Mouse (Mus musculus) bone marrow, adult 2 months (tissue): ENCODE measurements around the gene Wdr89. TPM values are rescaled to one million over a fixed set of nuclear protein-coding genes. Genes with fewer than 3 reads are reported as not detected.
"Not testable (repeated sequence)": the region's sequence is repeated elsewhere in the genome, so short reads cannot be mapped to it uniquely, and the experiment has no call there.

Experiments
- H3K27ac ChIP-seq: fragments of 200-500 bp; 2 replicates; pipeline ENCODE4 v1.5.1; 2012; ENCODE audit warnings: low read depth, mild to moderate bottlenecking, control low read depth, inconsistent platforms, low read length; ENCODE audit not compliant: control insufficient read depth, poor library complexity, insufficient read depth
- H3K4me1 ChIP-seq: fragments of 200-500 bp; 2 replicates; pipeline ENCODE4 v1.6.1; 2011; ENCODE audit warnings: low read length; ENCODE audit not compliant: control insufficient read depth, insufficient read depth
- H3K4me3 ChIP-seq: fragments of 200-500 bp; replicated peaks from 2 replicates; pipeline ENCODE3; 2011; ENCODE audit warnings: mild to moderate bottlenecking, low read depth, low read length, control low read depth; ENCODE audit not compliant: control insufficient read depth
- CTCF ChIP-seq: fragments of 200-500 bp; IDR thresholded peaks from 2 replicates; pipeline ENCODE4 v1.5.1; 2011; ENCODE audit warnings: low read length, control low read depth; ENCODE audit not compliant: control insufficient read depth, insufficient read depth
- POLR2A ChIP-seq: fragments of 200-500 bp; IDR thresholded peaks from 2 replicates; pipeline ENCODE4 v1.6.1; 2011; ENCODE audit warnings: low read depth, mild to moderate bottlenecking, control low read depth, low read length, borderline replicate concordance; ENCODE audit not compliant: control insufficient read depth
- WGBS: fragments of 180-500 bp; shearing (Covaris S2); methylation state at CpG from one replicate; pipeline ENCODE4 v1.1.7; 2018; 5-methylcytosine and 5-hydroxymethylcytosine counted together
- polyA plus RNA-seq: library from polyadenylated mRNA; stranded (reverse); fragments of >200 nt; gene quantifications from 2 replicates; pipeline ENCODE4 v1.2.4, GENCODE M21; 2011; ENCODE audit warnings: low replicate concordance; ENCODE audit not compliant: missing spikeins, insufficient read depth, insufficient read length

The Wdr89 gene
- polyA plus RNA-seq, 1 experiment: 67.4 TPM

DNA sequence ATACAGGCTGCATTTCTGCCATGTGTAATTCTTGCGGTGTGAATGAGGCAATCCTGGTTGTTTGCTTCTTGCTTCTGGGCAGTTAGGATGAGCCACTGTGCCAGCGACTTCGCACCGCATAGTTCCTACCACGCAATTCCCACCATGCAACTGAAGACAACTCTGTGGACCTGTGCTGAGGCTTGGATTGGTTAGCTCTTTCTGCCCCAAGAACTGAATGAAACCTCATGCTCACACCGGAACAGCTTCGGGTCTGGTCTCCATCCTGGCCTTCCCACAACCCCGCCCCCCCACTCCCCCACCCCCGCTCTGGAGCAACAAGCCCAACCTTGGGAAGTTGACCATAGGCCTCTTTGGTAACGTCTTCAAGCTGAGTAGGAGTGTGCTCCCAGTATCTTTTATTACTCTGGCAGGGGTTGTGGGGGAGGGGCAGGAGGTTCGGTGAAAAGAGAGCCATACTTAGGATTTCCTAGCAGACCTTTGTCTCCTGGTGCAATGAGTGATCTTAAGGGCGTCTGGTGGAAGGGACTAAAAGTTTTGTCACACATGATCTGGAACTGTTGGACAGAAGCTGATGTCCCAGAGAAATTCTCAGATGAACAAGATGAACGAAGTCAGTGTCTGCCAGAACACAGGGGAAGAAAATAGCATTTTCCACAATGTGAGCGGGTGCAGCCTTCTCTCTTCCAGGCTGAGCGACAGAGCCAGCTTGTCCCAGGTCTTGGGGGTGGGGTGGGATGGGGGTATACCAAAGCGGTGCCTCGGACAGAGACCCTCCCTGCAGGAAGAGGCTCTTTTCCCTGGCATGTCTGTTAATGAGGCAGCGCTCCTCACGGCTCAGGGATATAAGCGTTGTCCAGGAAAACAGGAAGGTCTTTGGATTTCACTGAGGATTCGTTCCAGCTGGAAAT, 32.1 kb upstream of the Wdr89 start:
- TF ChIP-seq POLR2A (no peak), CTCF (no peak)
- no peaks in the 10 kb centered on the region for H3K4me1 ChIP-seq
- no peak overlapping the region for H3K4me3 ChIP-seq
- no peak overlapping the region for H3K27ac ChIP-seq
- WGBS: 54% methylated on average over 21 of the region's 21 CpGs

DNA sequence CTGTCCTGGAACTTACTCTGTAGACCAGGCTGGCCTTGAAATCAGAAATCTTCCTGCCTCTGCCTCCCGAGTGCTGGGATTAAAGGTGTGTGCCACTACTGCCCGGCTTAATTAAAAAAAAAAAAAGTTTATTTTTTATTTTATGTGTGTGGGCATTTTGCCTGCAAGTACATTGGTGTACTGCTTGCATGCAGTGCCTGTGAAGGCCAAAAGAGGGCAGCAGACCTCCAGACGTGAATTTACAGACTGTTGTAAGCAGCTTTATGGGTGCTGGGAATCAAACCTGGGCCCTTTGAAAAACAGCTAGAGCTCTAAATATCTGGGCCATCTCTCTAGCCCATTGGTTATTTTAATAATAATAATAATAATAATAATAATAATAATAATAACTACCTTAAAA, 29.4 kb upstream of the Wdr89 start:
- Histone ChIP-seq H3K27ac (no peak overlapping the region), H3K4me1 (no peaks in the 10 kb centered on the region), H3K4me3 (no peak overlapping the region)
- 86% methylated on average over 3 of the region's 3 CpGs for WGBS
- TF ChIP-seq POLR2A (no peak), CTCF (peak; percentile 34; the same call in 1 of the 2 replicates)

DNA sequence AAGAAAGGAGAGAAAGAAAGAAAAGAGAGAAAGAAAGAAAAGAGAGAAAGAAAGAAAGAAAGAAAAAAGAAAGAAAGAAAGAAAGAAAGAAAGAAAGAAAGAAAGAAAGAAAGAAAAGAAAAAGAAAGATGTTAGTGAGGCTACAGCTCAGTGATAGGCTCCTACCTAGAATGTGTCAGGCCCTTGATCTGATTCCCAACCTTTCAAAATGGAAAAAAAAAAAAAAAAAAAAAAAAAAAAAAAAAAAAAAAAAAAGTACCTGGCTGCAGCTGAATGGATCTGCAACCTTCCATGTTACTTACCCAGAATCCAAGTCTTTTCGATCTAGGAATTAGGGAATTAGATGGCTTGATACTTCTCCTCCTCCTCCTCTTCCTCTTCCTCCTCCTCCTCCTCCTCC, 26.5 kb upstream of the Wdr89 start:
- WGBS: 73% methylated on average over 1 of the region's 1 CpGs
- not testable (repeated sequence) for H3K4me1 ChIP-seq, H3K27ac ChIP-seq, H3K4me3 ChIP-seq

DNA sequence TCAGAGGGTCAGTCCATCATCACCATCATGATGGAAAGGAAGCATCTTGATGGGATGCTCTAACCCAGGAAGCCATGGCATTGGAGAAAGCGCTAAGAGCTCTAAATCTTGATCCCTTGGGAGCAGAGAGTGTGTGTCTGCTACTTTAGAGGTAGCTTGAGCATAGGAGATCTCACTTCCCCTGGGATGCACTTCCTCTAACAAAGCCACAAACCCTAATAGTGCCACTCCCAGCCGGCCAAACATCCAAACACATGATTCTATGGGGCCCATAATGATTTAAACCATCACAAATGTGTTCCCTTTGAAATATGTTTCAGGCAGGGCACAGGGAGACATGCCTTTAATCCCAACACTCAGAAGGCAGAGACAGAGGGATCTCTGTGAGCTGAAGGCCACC, 19.7 kb upstream of the Wdr89 start:
- no peaks in the 10 kb centered on the region; the same call in none of the 2 replicates for H3K4me1 ChIP-seq
- TF ChIP-seq POLR2A: no peak
- TF ChIP-seq CTCF: no peak
- 78% methylated on average over 2 of the region's 2 CpGs for WGBS
- no peak overlapping the region for H3K4me3 ChIP-seq
- 0 out of 2 replicates have a peak overlapping the region, but pooled peaks have one; percentile 4 for H3K27ac ChIP-seq

DNA sequence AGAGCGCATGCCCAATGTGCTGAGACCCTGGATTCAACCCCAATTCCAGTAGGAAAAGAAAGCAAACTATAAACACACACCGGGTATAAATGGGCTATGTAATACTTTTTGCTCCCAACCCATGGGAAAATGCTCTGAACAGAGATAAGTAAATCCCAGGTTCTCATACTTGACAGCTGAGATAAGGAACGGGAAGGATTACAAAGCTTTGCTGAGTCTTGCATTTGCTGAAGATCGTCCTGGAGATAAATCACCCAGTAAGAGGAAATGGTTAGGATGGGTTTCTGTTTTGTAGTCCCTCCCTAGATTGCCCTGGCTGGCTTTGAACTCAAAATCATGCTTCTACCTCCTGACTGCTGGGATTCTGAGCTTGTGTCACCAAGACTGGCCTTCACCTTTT, 18.0 kb upstream of the Wdr89 start:
- no peak for TF ChIP-seq POLR2A
- no peak for TF ChIP-seq CTCF
- 30% methylated on average over 4 of the region's 4 CpGs for WGBS
- H3K27ac ChIP-seq: no peak overlapping the region
- no peaks in the 10 kb centered on the region; the same call in none of the 2 replicates for H3K4me1 ChIP-seq
- H3K4me3 ChIP-seq: no peak overlapping the region

DNA sequence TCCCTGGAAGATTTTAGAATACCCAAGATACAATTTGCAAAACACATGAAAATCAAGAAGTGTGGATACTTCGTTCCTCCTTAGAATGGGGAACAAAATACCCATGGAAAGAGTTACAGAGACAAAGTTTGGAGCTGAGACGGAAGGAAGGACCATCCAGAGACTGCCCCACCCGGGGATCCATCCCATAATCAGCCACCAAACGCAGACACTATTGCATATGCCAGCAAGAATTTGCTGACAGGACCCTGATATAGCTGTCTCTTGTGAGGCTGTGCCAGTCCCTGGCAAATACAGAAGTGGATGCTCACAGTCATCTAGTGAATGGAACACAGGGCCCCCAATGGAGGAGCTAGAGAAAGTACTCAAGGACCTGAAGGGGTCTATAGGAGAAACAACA, 14.7 kb upstream of the Wdr89 start:
- 78% methylated on average over 4 of the region's 4 CpGs for WGBS

DNA sequence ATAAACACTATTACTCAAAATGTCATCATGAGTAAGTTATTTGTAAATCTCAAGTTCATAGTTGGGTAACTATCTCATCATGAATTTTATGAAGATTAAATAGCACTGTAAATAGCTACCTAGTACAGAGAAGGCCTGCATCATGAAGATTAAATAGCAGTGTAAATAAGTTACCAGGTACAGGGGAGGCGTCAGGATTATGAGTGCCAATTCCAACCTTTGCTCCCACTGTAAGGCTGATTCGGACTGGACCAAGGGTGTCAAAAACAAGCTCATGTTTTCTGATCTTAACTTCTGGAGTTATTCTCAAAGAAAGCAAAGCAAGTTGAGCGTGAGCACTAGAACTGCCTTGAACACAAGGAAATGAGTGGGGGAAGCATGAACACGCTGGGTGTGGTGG, 14.3 kb upstream of the Wdr89 start:
- H3K27ac ChIP-seq: no peak overlapping the region
- H3K4me1 ChIP-seq: no peaks in the 10 kb centered on the region; the same call in none of the 2 replicates
- WGBS: 85% methylated on average over 4 of the region's 4 CpGs
- no peak overlapping the region for H3K4me3 ChIP-seq
- TF ChIP-seq CTCF (no peak), POLR2A (no peak)

More for the DNA sequence above, 14.7 kb upstream of the Wdr89 start:
- not testable (repeated sequence) for H3K4me3 ChIP-seq, H3K4me1 ChIP-seq, H3K27ac ChIP-seq

DNA sequence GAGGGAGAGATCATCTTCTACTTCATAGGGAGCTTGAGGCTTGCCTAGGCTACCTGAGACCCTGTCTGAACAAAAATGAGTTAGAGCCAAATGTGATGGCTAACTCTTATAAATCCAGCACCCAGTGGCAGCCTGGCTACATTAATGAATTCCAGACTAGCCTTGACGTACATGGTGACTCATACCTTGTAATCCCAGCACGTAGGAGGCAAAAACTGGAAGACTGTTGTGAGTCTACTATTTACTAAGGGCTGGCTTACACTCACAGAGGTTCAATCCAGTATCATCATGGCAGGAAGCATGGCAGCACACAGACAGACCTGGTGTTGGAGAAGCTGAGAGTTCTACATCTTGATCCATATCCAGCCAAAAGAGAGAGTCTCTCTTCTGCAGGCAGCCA, 13.5 kb upstream of the Wdr89 start:
- H3K4me1 ChIP-seq: no peaks in the 10 kb centered on the region; the same call in 1 of the 2 replicates
- 84% methylated on average over 2 of the region's 2 CpGs for WGBS
- H3K27ac ChIP-seq: no peak overlapping the region
- TF ChIP-seq POLR2A: no peak
- no peak for TF ChIP-seq CTCF
- no peak overlapping the region for H3K4me3 ChIP-seq

DNA sequence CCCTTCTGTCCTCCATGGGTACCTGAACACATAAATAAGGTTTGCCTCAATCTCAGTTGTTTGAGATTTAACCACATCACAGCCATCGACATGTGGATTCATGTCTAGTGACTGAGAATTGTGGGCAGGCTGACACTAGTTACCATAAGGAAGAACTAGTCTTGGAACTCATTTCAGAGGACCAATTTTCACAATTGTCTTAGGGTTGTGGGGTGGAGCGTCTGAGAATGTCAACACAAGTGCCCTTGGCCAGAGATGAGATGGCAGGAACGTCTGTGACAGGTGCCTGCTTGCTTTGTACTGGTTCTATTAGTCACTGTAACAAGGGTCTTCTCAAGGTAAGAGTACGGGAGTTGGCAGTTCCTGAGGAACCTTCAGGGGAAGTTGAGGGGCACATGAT, 11.8 kb upstream of the Wdr89 start:
- no peaks in the 10 kb centered on the region; the same call in 1 of the 2 replicates for H3K4me1 ChIP-seq
- no peak overlapping the region for H3K27ac ChIP-seq
- 75% methylated on average over 4 of the region's 4 CpGs for WGBS
- TF ChIP-seq POLR2A (no peak), CTCF (no peak)
- H3K4me3 ChIP-seq: no peak overlapping the region
